Mouse (Mus musculus): ENCODE data around the gene Dpf3. TPM values are rescaled to one million over a fixed set of nuclear protein-coding genes. Genes with fewer than 3 reads are reported as not detected.

Dpf3 gene
- polyA plus RNA-seq, 1 experiment from 2014 or later: 18.0 TPM

DNA sequence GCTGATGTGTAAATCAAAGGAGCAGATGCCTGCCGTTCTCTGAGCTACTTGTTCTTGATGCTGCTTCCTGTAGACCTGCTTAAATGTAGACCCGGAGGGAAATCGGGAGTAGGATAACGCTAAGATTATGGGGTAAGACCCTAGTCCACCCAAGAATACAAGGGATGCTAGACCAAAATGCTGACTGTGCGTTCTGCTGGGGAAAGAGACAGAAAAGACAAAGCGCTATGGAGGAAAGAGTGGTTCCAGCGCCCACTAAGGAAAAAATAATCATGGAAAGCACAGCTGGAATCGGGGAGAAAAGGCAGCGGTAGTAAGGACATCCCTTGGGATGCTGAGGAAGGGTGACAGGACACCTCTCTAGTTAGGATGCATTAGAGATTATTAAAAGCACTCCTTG, 174.7 kb downstream of the Dpf3 start:
- Histone ChIP-seq H3K4me2 (replicated peaks) (no peak overlapping the region), H3K4me1 (peaks cover 19% of the 10 kb centered on the region), H3K27me3 (no peaks in the 10 kb centered on the region), H3K27ac (no peak overlapping the region), H3K36me3 (no peaks in the 10 kb centered on the region), H3K9me3 (replicated peaks) (no peaks in the 10 kb centered on the region), H3K4me3 (no peak overlapping the region), H3K9ac (no peak overlapping the region)
- whole genome bisulfite sequencing: 84% methylated on average over 9 of the region's 9 CpGs
- no peak for ATAC-seq (ENCODE audit: low FRiP score)

DNA sequence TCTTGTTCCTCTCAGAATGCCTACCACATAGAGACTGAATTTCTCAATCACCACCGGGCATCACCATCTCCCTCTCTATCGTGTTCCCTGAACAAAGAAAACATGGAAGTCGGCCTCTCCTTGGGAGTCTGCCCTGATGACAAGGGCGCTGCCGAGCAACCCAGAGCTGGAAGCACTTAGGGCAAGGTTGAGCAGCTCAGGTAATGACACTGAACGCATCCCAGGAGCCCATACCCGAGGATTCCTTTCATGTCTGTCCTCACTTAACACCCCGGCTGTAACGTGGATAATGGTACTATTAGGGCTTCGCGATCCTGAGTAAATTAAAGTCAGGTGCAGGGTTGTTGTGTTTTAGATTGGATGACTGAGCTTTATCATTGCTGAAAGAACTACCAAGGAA, 176.9 kb downstream of the Dpf3 start:
- Histone ChIP-seq H3K4me2 (replicated peaks) (no peak overlapping the region), H3K9ac (no peak overlapping the region), H3K36me3 (no peaks in the 10 kb centered on the region), H3K4me1 (0 out of 2 replicates have a peak, but pooled peaks cover 7% of the 10 kb centered on the region), H3K27ac (peak overlapping the region; percentile 30; the same call in 1 of the 2 replicates), H3K9me3 (replicated peaks) (no peaks in the 10 kb centered on the region), H3K27me3 (no peaks in the 10 kb centered on the region), H3K4me3 (no peak overlapping the region)
- 0 out of 2 replicates have a peak, but pooled peaks have one; percentile 58 for ATAC-seq (ENCODE audit: low FRiP score)
- 58% methylated on average over 11 of the region's 11 CpGs for WGBS

DNA sequence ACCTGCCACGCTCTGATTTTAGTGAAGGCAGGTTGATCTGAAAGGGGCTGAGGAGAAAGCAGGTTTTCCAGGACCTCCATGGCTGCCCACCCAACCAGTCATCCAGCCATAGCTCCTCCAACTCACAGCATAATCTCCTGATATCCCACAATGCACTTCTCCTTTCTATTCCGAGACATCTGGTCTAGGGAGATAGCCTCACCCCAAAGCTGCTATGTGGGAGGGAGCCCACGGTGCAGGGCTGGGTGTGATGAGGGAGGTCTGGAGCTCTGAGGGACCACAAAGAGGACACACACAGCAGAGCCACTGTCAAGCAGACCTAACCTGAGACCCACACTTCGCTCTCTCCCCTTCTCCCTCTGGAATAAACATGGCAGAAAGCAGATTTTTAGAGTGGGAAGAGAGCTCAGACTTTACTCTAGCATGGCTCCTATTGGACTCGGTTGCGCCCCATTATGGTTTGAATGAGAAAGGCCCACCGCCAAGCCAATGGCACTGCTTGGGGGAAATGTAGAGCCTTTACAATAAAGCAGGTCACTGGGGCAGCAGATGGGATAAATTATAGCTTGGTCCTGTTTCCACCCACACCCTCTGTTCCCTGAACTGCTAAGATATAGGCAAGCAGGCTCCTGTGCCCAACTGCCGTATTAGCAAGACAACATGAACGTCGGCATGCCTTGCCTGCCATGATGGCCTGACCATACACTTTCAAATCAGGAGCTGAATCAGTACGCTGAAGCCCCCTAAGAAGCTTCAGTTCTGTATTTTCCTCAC, 178.3 kb downstream of the Dpf3 start:
- no peak overlapping the region for H3K9ac ChIP-seq
- 0 out of 2 replicates have a peak, but pooled peaks cover 5% of the 10 kb centered on the region for H3K4me1 ChIP-seq
- no peaks in the 10 kb centered on the region for H3K27me3 ChIP-seq
- no peak for ATAC-seq (ENCODE audit: low FRiP score)
- WGBS: 82% methylated on average over 11 of the region's 11 CpGs
- no peak overlapping the region for H3K27ac ChIP-seq
- no peaks in the 10 kb centered on the region for H3K36me3 ChIP-seq
- no peaks in the 10 kb centered on the region for H3K9me3 ChIP-seq (replicated peaks)
- H3K4me3 ChIP-seq: no peak overlapping the region
- no peak overlapping the region for H3K4me2 ChIP-seq (replicated peaks)

DNA sequence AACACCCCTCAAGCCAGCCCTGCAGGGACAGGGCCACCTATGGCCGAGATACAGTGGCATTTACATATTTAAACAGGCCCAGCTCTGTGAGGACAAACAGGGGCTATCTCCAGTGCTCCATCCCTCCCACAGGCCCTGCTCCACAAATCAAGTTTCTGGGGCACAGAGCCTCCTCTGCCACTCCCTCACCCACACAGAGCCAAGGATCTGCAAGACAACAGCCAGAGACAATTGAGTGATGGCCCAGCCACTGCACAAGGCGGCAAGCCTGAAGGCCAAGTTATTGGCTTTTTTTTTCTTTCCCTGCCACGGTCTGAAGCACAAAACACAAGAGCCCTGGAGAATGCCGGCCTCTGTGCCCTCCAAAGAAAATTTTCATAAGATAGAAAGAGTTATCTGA, 178.9 kb downstream of the Dpf3 start:
- Histone ChIP-seq H3K4me2 (replicated peaks) (no peak overlapping the region), H3K9me3 (replicated peaks) (no peaks in the 10 kb centered on the region), H3K27ac (no peak overlapping the region), H3K4me3 (no peak overlapping the region), H3K36me3 (no peaks in the 10 kb centered on the region), H3K27me3 (no peaks in the 10 kb centered on the region), H3K4me1 (peaks cover 7% of the 10 kb centered on the region; the same call in 1 of the 2 replicates), H3K9ac (no peak overlapping the region)
- WGBS: 44% methylated on average over 4 of the region's 4 CpGs
- ATAC-seq (ENCODE audit: low FRiP score): no peak

DNA sequence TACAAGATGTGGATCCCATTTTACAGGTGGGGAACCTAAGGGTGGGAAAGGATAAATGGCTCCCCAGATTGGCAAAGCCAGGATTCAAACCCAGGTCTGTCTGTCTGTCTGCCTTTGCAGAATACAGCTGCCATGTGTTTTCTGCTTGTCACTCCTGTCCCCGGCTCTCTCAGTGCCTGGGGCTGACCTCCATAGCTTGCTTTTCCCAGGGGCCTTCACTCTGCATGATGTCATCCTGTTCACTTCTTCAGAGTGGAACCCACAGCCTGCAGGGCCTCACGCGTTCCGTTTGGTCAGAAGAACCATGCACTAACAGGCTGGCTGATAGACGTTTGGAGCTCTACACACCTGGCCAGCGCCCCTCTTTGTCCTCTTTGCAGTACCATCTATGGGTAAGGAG, 184.3 kb downstream of the Dpf3 start:
- H3K4me2 ChIP-seq (replicated peaks): 0 out of 2 replicates have a peak overlapping the region, but pooled peaks have one; percentile 34
- WGBS: 58% methylated on average over 6 of the region's 6 CpGs

DNA sequence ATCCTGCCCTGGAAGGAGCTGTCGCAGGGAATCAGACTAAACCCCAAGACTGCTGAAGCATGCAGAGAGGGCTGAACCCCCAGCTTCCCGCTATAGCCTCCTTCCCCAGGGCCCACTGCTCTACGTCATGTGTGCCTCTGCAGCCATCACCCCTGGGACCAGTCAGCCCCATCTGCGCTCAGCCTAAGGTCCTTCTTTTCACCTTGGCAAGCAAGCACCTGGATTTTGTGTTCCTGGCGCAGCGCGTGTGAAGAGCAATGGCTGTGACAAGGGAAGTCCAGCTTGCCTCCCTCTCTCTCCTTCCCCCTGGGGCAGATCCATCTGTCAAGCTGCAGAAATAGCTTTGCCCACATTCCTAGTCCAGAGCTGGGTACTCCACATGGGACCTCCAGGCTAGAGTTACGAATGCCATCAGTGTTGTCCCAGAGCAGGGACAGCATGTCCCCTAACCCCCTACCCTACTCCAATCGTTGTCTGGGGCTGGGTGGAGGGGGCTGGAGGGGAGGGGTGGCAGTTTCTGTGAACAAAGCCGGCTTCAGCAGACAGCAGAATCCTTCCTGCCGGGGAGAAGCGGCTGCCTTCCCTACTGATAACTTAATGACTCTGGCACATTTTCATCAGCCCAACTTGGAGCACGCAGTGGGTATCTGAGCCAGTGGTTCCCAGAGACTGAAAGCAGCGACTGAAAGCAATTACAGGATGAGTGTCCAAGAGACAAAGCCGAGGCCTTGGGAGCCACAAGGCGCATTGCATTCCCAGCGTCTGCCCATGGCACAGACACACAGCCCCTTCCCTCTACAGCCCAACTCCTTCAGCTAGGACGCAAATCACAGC, 185.0 kb downstream of the Dpf3 start:
- peak overlapping the region; percentile 84 for H3K27ac ChIP-seq
- H3K4me2 ChIP-seq (replicated peaks): peak overlapping the region; percentile 34
- WGBS: 15% methylated on average over 18 of the region's 18 CpGs
- no peaks in the 10 kb centered on the region for H3K9me3 ChIP-seq (replicated peaks)
- ATAC-seq (ENCODE audit: low FRiP score): peak; percentile 70
- H3K4me3 ChIP-seq: no peak overlapping the region
- H3K4me1 ChIP-seq: peaks cover 27% of the 10 kb centered on the region
- no peaks in the 10 kb centered on the region for H3K27me3 ChIP-seq
- H3K36me3 ChIP-seq: no peaks in the 10 kb centered on the region
- H3K9ac ChIP-seq: peak overlapping the region; percentile 47; the same call in 1 of the 2 replicates

More for the DNA sequence above, 184.3 kb downstream of the Dpf3 start:
- Histone ChIP-seq H3K9me3 (replicated peaks) (no peaks in the 10 kb centered on the region), H3K4me1 (peaks cover 27% of the 10 kb centered on the region), H3K27ac (peak overlapping the region; percentile 84), H3K4me3 (no peak overlapping the region), H3K36me3 (no peaks in the 10 kb centered on the region), H3K9ac (0 out of 2 replicates have a peak overlapping the region, but pooled peaks have one; percentile 47), H3K27me3 (no peaks in the 10 kb centered on the region)
- peak; percentile 30; the same call in 1 of the 2 replicates for ATAC-seq (ENCODE audit: low FRiP score)

DNA sequence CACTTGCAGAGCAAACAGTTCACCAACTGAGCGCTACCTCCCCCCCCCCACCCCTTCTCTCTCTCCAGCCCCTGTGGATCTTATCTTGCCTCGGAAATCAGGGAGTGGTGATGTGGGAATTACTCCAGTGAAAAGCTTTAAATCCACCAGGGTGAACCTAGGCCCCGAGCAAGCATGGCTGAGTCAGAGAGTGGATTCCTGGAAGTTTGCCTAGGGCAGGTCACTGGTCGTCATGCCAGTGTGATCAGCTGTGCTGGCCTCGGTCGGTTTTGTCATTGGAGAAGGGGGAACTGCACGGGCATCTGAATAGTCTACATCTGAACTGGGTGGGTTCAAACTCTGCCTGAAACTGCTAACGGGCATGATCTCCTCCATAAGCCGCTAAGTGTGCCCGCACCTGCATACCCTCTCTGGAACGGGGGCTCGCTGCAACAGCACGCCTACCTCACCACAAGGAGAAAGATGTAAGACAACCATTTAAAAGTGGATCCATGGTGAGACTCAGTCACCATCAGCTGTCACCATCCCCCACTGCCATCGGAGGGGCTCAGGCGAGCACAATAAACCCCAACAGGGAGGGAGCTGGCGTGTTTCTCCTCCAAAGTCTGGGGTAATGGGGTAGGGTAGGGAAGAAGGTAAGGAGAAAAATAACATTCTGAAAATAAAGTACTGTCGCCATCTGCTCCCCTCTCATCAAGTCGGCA, 185.7 kb downstream of the Dpf3 start:
- H3K4me2 ChIP-seq (replicated peaks): peak overlapping the region; percentile 34
- H3K27me3 ChIP-seq: no peaks in the 10 kb centered on the region
- no peak overlapping the region for H3K4me3 ChIP-seq
- 66% methylated on average over 18 of the region's 18 CpGs for WGBS
- no peaks in the 10 kb centered on the region for H3K9me3 ChIP-seq (replicated peaks)
- peaks cover 27% of the 10 kb centered on the region for H3K4me1 ChIP-seq
- peak overlapping the region; percentile 47; the same call in 1 of the 2 replicates for H3K9ac ChIP-seq
- peak overlapping the region; percentile 84 for H3K27ac ChIP-seq
- peak; percentile 35; the same call in 1 of the 2 replicates for ATAC-seq (ENCODE audit: low FRiP score)
- H3K36me3 ChIP-seq: no peaks in the 10 kb centered on the region

DNA sequence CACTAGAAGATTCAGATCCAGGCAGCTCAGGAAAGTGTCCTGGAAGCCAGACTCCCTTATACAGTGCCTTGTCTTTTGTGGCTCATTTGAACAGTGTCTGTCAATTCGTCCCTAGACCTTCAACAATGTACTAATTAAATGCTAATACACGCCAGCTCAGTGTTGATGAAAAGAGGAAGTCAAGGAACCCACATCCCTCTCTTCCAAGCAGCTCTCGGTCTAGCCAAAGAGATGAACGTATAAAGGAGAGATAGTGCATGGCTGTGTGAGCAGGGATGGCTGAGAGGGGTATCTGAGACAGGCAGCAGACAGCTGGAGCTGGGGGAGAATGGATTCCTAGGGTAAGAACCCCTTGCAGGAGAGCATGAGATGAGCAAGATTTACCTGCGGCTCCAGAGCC, 189.2 kb downstream of the Dpf3 start:
- H3K36me3 ChIP-seq: no peaks in the 10 kb centered on the region
- H3K4me2 ChIP-seq (replicated peaks): no peak overlapping the region
- H3K4me1 ChIP-seq: peaks cover 25% of the 10 kb centered on the region
- H3K9ac ChIP-seq: no peak overlapping the region
- H3K4me3 ChIP-seq: no peak overlapping the region
- WGBS: 83% methylated on average over 5 of the region's 5 CpGs
- no peak overlapping the region for H3K27ac ChIP-seq
- no peaks in the 10 kb centered on the region for H3K27me3 ChIP-seq
- no peak for ATAC-seq (ENCODE audit: low FRiP score)
- no peaks in the 10 kb centered on the region for H3K9me3 ChIP-seq (replicated peaks)

DNA sequence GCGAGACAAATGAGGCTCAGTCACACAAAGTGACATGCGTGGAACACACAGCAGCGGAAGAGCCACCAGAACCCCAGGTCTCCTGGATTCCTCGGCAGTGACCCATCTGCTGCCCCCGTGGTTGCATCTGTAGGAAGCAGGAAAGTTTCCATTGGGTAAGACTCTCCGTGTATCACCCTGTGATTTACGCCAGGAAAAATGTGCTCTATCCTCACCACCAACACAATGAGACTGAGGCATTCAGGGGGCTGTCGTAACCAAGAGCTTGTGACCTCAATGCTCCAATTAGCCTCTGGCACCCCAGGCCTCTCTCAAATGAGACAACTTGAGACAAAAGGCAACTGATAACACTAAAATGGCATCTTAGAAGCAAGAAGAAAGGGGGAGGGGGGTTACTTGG, 192.5 kb downstream of the Dpf3 start:
- Histone ChIP-seq H3K9me3 (replicated peaks) (no peaks in the 10 kb centered on the region), H3K4me3 (no peak overlapping the region), H3K27me3 (no peaks in the 10 kb centered on the region), H3K36me3 (no peaks in the 10 kb centered on the region), H3K27ac (no peak overlapping the region), H3K4me2 (replicated peaks) (no peak overlapping the region), H3K4me1 (peaks cover 7% of the 10 kb centered on the region; the same call in 1 of the 2 replicates), H3K9ac (no peak overlapping the region)
- no peak for ATAC-seq (ENCODE audit: low FRiP score)
- WGBS: 56% methylated on average over 8 of the region's 8 CpGs

DNA sequence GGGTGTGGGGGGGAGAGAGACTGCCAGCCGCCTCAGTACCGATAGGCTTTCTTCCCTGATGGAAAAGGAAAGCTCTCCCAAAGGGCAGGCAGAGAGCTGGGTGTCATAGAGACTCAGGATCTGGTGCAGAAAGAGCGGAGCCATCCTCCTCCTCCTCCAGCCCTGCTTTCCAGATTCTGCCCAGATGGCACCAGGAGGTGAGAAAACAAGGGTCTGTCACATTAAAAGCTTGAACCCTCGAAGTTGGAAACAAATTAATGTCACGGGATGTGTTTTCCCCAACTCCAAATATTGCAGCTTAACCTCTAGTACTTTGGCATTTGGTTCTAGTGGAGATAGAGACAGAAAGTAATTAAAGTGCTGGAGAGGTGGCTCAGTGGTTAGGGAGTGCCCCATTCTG, 195.6 kb downstream of the Dpf3 start:
- Histone ChIP-seq H3K9me3 (replicated peaks) (no peaks in the 10 kb centered on the region), H3K4me1 (peaks cover 7% of the 10 kb centered on the region), H3K36me3 (no peaks in the 10 kb centered on the region), H3K9ac (no peak overlapping the region), H3K27me3 (no peaks in the 10 kb centered on the region), H3K27ac (no peak overlapping the region), H3K4me3 (no peak overlapping the region), H3K4me2 (replicated peaks) (no peak overlapping the region)
- 84% methylated on average over 5 of the region's 5 CpGs for WGBS
- ATAC-seq (ENCODE audit: low FRiP score): no peak

DNA sequence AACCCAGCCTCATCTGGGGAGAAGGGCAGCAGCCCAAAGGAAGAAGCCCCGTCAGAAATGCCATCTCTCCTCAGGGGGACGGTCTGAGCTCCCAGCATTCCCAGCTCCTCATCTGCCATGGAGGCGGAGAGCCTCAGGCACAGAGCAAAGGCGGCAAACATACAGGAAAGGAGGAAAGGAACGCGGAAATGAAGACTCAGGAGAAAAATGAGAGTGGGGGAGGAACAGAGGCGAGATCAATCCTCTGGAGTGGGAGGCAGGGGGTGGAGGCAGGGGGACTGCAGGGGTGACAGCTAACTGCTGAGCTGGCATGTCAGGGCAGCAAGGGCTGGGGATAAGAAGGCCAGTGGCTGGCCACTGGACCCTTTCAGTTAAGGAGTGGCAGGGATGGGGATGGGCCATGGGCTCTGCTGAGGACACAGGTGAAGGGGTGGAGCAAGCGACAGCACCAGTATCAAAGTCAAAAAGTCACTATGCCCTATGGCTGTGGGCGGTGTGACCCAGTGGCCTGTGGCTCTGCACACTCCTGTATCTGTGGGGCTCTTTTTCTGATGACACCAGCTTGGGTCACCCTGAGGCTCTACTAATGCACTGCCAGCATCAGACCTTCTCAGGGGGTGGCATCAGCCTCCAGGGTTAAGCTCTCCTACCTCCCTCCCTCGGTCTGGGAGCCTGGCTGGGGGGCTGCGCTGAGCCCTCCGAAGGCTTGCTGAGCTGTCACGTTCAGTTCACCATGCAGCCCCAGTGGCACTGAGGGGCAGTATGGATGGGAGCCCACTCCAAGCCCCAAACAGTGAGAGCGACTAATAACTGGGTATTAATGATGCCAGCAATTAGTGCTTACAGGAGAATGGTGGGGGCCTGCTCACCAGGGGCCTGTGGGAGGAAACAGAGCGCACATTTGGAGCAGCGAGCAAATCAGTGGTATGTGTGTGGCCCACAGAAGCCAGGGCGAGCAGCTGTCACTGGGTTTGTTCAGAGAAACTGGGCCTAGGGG, 200.7 kb downstream of the Dpf3 start:
- peak; percentile 29; the same call in 1 of the 2 replicates for ATAC-seq (ENCODE audit: low FRiP score)

More for the DNA sequence above, 200.7 kb downstream of the Dpf3 start:
- Histone ChIP-seq H3K36me3 (no peaks in the 10 kb centered on the region), H3K27ac (no peak overlapping the region), H3K9ac (no peak overlapping the region), H3K4me1 (peaks cover 10% of the 10 kb centered on the region), H3K4me3 (no peak overlapping the region), H3K4me2 (replicated peaks) (no peak overlapping the region), H3K27me3 (no peaks in the 10 kb centered on the region), H3K9me3 (replicated peaks) (no peaks in the 10 kb centered on the region)
- 59% methylated on average over 17 of the region's 17 CpGs for WGBS
